Mouse (Mus musculus): ENCODE data around the gene Abcc5. TPM values are rescaled to one million over a fixed set of nuclear protein-coding genes. Genes with fewer than 3 reads are reported as not detected.
A peak's percentile ranks its signal among the peaks of the same experiment; 100 is the strongest.
"Not testable (repeated sequence)": the region's sequence is repeated elsewhere in the genome, so short reads cannot be mapped to it uniquely, and the experiment has no call there.

Gene Abcc5
- total RNA-seq, 4 experiments from 2014 or later: 74.2 to 148 (median 106) TPM

GRCm38 (mm10) chr16:20422938-20423730 is 3.1 kb downstream of the Abcc5 start:
- DNase-seq: no peak

- DNase-seq: no peak
These were observed 8.1 kb downstream of the Abcc5 start for GRCm38 (mm10) chr16:20418054-20418453.

GRCm38 (mm10) chr16:20416262-20416661 is 9.9 kb downstream of the Abcc5 start:
- DNase-seq: no peak

GRCm38 (mm10) chr16:20415804-20416203 is 10.4 kb downstream of the Abcc5 start:
- DNase-seq: no peak

GRCm38 (mm10) chr16:20415211-20415610 is 11.0 kb downstream of the Abcc5 start:
- peak; percentile 55 for DNase-seq

GRCm38 (mm10) chr16:20413870-20414331 is 12.3 kb downstream of the Abcc5 start:
- no peak for DNase-seq

- no peak for DNase-seq
These were observed 14.1 kb downstream of the Abcc5 start for GRCm38 (mm10) chr16:20411958-20412570.

GRCm38 (mm10) chr16:20405335-20405734 is 20.9 kb downstream of the Abcc5 start:
- DNase-seq: no peak

- DNase-seq: no peak
These were observed 22.9 kb downstream of the Abcc5 start for GRCm38 (mm10) chr16:20403327-20403726.

- DNase-seq: no peak
These were observed 24.6 kb downstream of the Abcc5 start for GRCm38 (mm10) chr16:20401592-20401991.

- DNase-seq: no peak
These were observed 25.2 kb downstream of the Abcc5 start for GRCm38 (mm10) chr16:20400707-20401591.

GRCm38 (mm10) chr16:20396851-20397250 is 29.3 kb downstream of the Abcc5 start:
- no peak for DNase-seq

GRCm38 (mm10) chr16:20395216-20395907 is 30.8 kb downstream of the Abcc5 start:
- no peak for DNase-seq

- DNase-seq: no peak
These were observed 34.4 kb downstream of the Abcc5 start for GRCm38 (mm10) chr16:20391753-20392152.

GRCm38 (mm10) chr16:20390233-20390632 is 36.0 kb downstream of the Abcc5 start:
- no peak for DNase-seq

GRCm38 (mm10) chr16:20381031-20381430 is 45.2 kb downstream of the Abcc5 start:
- DNase-seq: no peak

- no peak for DNase-seq
These were observed 50.9 kb downstream of the Abcc5 start for GRCm38 (mm10) chr16:20375341-20375740.

GRCm38 (mm10) chr16:20371731-20372130 is 54.5 kb downstream of the Abcc5 start:
- DNase-seq: peak; percentile 20

- no peak for DNase-seq
These were observed 58.0 kb downstream of the Abcc5 start for GRCm38 (mm10) chr16:20368221-20368620.

GRCm38 (mm10) chr16:20362121-20362520 is 64.1 kb downstream of the Abcc5 start:
- DNase-seq: no peak

GRCm38 (mm10) chr16:20361496-20361895 is 64.7 kb downstream of the Abcc5 start:
- not testable (repeated sequence) for DNase-seq

GRCm38 (mm10) chr16:20359643-20360295 is 66.4 kb downstream of the Abcc5 start:
- no peak for DNase-seq
